Mouse (Mus musculus): Measurements from ENCODE around the gene Slc35b1.

- TF ChIP-seq GATA1 (IDR thresholded peaks at IDR 0.05; ENCODE audit: borderline replicate concordance, low read length) (no peak), FLI1 (IDR thresholded peaks at IDR 0.05; ENCODE audit: low read length) (no peak)
These were observed 39.0 kb downstream of the Slc35b1 start for GRCm38 (mm10) chr11:95423505-95423904.
